Mouse (Mus musculus): ENCODE measurements around the gene Hpf1. TPM values are rescaled to one million over a fixed set of nuclear protein-coding genes. Genes with fewer than 3 reads are reported as not detected.

The Hpf1 gene
- polyA plus RNA-seq, 1 experiment from 2014 or later: 107 TPM

GRCm38 (mm10) chr8:60869761-60870160 is 20.5 kb upstream of the Hpf1 start:
- H3K4me3 ChIP-seq: no peak overlapping the region
- no peak overlapping the region for H3K27ac ChIP-seq (replicated peaks)
- H3K9me3 ChIP-seq: no peaks in the 10 kb centered on the region
- no peaks in the 10 kb centered on the region for H3K4me1 ChIP-seq (replicated peaks)
- no peak overlapping the region for H3K9ac ChIP-seq
- H3K27me3 ChIP-seq: no peaks in the 10 kb centered on the region
- WGBS: 93% methylated on average over 2 of the region's 2 CpGs
- H3K4me2 ChIP-seq: no peak overlapping the region
- ATAC-seq (ENCODE audit: low read depth): no peak
- H3K36me3 ChIP-seq: no peaks in the 10 kb centered on the region

GRCm38 (mm10) chr8:60870231-60871193 is 19.7 kb upstream of the Hpf1 start:
- Histone ChIP-seq H3K27ac (replicated peaks) (no peak overlapping the region), H3K4me2 (no peak overlapping the region)

GRCm38 (mm10) chr8:60878617-60879016 is 11.6 kb upstream of the Hpf1 start:
- Histone ChIP-seq H3K4me1 (replicated peaks) (no peaks in the 10 kb centered on the region), H3K4me2 (no peak overlapping the region), H3K27ac (replicated peaks) (no peak overlapping the region), H3K36me3 (no peaks in the 10 kb centered on the region), H3K9me3 (no peaks in the 10 kb centered on the region), H3K9ac (no peak overlapping the region), H3K4me3 (no peak overlapping the region), H3K27me3 (no peaks in the 10 kb centered on the region)
- no peak for ATAC-seq (ENCODE audit: low read depth)
- 82% methylated on average over 2 of the region's 2 CpGs for WGBS

More at GRCm38 (mm10) chr8:60870231-60871193, 19.7 kb upstream of the Hpf1 start:
- no peaks in the 10 kb centered on the region for H3K9me3 ChIP-seq
- WGBS: 87% methylated on average over 13 of the region's 13 CpGs
- H3K4me3 ChIP-seq: no peak overlapping the region
- ATAC-seq (ENCODE audit: low read depth): no peak
- H3K36me3 ChIP-seq: no peaks in the 10 kb centered on the region
- H3K4me1 ChIP-seq (replicated peaks): no peaks in the 10 kb centered on the region
- H3K9ac ChIP-seq: no peak overlapping the region
- no peaks in the 10 kb centered on the region for H3K27me3 ChIP-seq

- Histone ChIP-seq H3K9ac (no peak overlapping the region), H3K9me3 (no peaks in the 10 kb centered on the region), H3K4me2 (no peak overlapping the region), H3K4me1 (replicated peaks) (no peaks in the 10 kb centered on the region), H3K4me3 (no peak overlapping the region), H3K27me3 (no peaks in the 10 kb centered on the region), H3K36me3 (no peaks in the 10 kb centered on the region), H3K27ac (replicated peaks) (no peak overlapping the region)
- 66% methylated on average over 4 of the region's 4 CpGs for WGBS
- no peak for ATAC-seq (ENCODE audit: low read depth)
Observed at GRCm38 (mm10) chr8:60883419-60884137, 6.6 kb upstream of the Hpf1 start.

- 51% methylated on average over 6 of the region's 6 CpGs for whole genome bisulfite sequencing
- Histone ChIP-seq H3K4me1 (replicated peaks) (peaks cover 12% of the 10 kb centered on the region), H3K4me2 (no peak overlapping the region), H3K27ac (replicated peaks) (no peak overlapping the region), H3K9me3 (no peaks in the 10 kb centered on the region), H3K4me3 (no peak overlapping the region), H3K36me3 (no peaks in the 10 kb centered on the region), H3K27me3 (no peaks in the 10 kb centered on the region), H3K9ac (no peak overlapping the region)
- no peak for ATAC-seq (ENCODE audit: low read depth)
Observed at GRCm38 (mm10) chr8:60886736-60887135, 3.5 kb upstream of the Hpf1 start.

GRCm38 (mm10) chr8:60889131-60889842 is 931 bp upstream of the Hpf1 start:
- peak overlapping the region; percentile 73 for H3K4me2 ChIP-seq
- H3K9ac ChIP-seq: no peak overlapping the region
- ATAC-seq (ENCODE audit: low read depth): no peak
- H3K27ac ChIP-seq (replicated peaks): no peak overlapping the region
- peak overlapping the region; percentile 62; the same call in 1 of the 2 replicates for H3K4me3 ChIP-seq
- peaks cover 3% of the 10 kb centered on the region; the same call in 1 of the 2 replicates for H3K36me3 ChIP-seq
- no peaks in the 10 kb centered on the region for H3K27me3 ChIP-seq
- WGBS: 86% methylated on average over 11 of the region's 11 CpGs
- H3K9me3 ChIP-seq: no peaks in the 10 kb centered on the region
- H3K4me1 ChIP-seq (replicated peaks): peaks cover 23% of the 10 kb centered on the region

GRCm38 (mm10) chr8:60890520-60890874 is 279 bp downstream of the Hpf1 start:
- Histone ChIP-seq H3K9me3 (no peaks in the 10 kb centered on the region), H3K27ac (replicated peaks) (peak overlapping the region; percentile 64), H3K4me2 (peak overlapping the region; percentile 73), H3K4me1 (replicated peaks) (peaks cover 29% of the 10 kb centered on the region), H3K36me3 (peaks cover 4% of the 10 kb centered on the region), H3K4me3 (peak overlapping the region; percentile 62), H3K9ac (peak overlapping the region; percentile 74), H3K27me3 (no peaks in the 10 kb centered on the region)
- no peak for ATAC-seq (ENCODE audit: low read depth)
- WGBS: 6% methylated on average over 15 of the region's 23 CpGs

- Histone ChIP-seq H3K9me3 (no peaks in the 10 kb centered on the region), H3K4me3 (0 out of 2 replicates have a peak overlapping the region, but pooled peaks have one; percentile 62), H3K27ac (replicated peaks) (no peak overlapping the region), H3K27me3 (no peaks in the 10 kb centered on the region), H3K4me1 (replicated peaks) (peaks cover 31% of the 10 kb centered on the region), H3K9ac (no peak overlapping the region), H3K4me2 (peak overlapping the region; percentile 73), H3K36me3 (peaks cover 11% of the 10 kb centered on the region)
- WGBS: 93% methylated on average over 4 of the region's 4 CpGs
- no peak for ATAC-seq (ENCODE audit: low read depth)
Observed at GRCm38 (mm10) chr8:60891757-60892156, 1.5 kb downstream of the Hpf1 start.

- no peak overlapping the region for H3K9ac ChIP-seq
- H3K4me3 ChIP-seq: no peak overlapping the region
- 91% methylated on average over 6 of the region's 6 CpGs for WGBS
- peaks cover 31% of the 10 kb centered on the region for H3K4me1 ChIP-seq (replicated peaks)
- no peak for ATAC-seq (ENCODE audit: low read depth)
- peaks cover 23% of the 10 kb centered on the region for H3K36me3 ChIP-seq
- H3K27ac ChIP-seq (replicated peaks): no peak overlapping the region
- H3K4me2 ChIP-seq: no peak overlapping the region
- no peaks in the 10 kb centered on the region for H3K9me3 ChIP-seq
- no peaks in the 10 kb centered on the region for H3K27me3 ChIP-seq
Observed at GRCm38 (mm10) chr8:60895878-60896277, 5.7 kb downstream of the Hpf1 start.

GRCm38 (mm10) chr8:60900147-60900546 is 9.9 kb downstream of the Hpf1 start:
- Histone ChIP-seq H3K9me3 (no peaks in the 10 kb centered on the region), H3K36me3 (peaks cover 24% of the 10 kb centered on the region), H3K4me2 (no peak overlapping the region), H3K4me1 (replicated peaks) (peaks cover 8% of the 10 kb centered on the region; the same call in 1 of the 2 replicates), H3K27me3 (no peaks in the 10 kb centered on the region), H3K4me3 (no peak overlapping the region), H3K27ac (replicated peaks) (no peak overlapping the region), H3K9ac (no peak overlapping the region)
- no peak for ATAC-seq (ENCODE audit: low read depth)
- 78% methylated on average over 9 of the region's 9 CpGs for WGBS

GRCm38 (mm10) chr8:60912081-60912480 is 21.9 kb downstream of the Hpf1 start:
- no peak for ATAC-seq (ENCODE audit: low read depth)
- Histone ChIP-seq H3K9ac (no peak overlapping the region), H3K9me3 (no peaks in the 10 kb centered on the region), H3K4me1 (replicated peaks) (no peaks in the 10 kb centered on the region), H3K36me3 (peaks cover 37% of the 10 kb centered on the region), H3K4me3 (no peak overlapping the region), H3K27me3 (no peaks in the 10 kb centered on the region), H3K4me2 (no peak overlapping the region), H3K27ac (replicated peaks) (no peak overlapping the region)
- whole genome bisulfite sequencing: 85% methylated on average over 4 of the region's 4 CpGs

GRCm38 (mm10) chr8:60912554-60912953 is 22.3 kb downstream of the Hpf1 start:
- H3K36me3 ChIP-seq: peaks cover 34% of the 10 kb centered on the region
- H3K27ac ChIP-seq (replicated peaks): no peak overlapping the region
- H3K9ac ChIP-seq: no peak overlapping the region
- no peaks in the 10 kb centered on the region for H3K27me3 ChIP-seq
- H3K4me2 ChIP-seq: no peak overlapping the region
- whole genome bisulfite sequencing: 58% methylated on average over 10 of the region's 10 CpGs
- H3K4me1 ChIP-seq (replicated peaks): no peaks in the 10 kb centered on the region
- no peak overlapping the region for H3K4me3 ChIP-seq
- H3K9me3 ChIP-seq: no peaks in the 10 kb centered on the region
- no peak for ATAC-seq (ENCODE audit: low read depth)
